Mouse (Mus musculus) thymus, postnatal 10 days (tissue): ENCODE data around the gene Mrpl12.
A peak's percentile ranks its signal among the peaks of the same experiment; 100 is the strongest.

Source experiments
- DNase-seq, 2 experiments: peaks; one replicate each; pipeline ENCODE4 v3.0.0; 2021; ENCODE audit warnings: low spot score in 2 of 2

Gene Mrpl12

DNA sequence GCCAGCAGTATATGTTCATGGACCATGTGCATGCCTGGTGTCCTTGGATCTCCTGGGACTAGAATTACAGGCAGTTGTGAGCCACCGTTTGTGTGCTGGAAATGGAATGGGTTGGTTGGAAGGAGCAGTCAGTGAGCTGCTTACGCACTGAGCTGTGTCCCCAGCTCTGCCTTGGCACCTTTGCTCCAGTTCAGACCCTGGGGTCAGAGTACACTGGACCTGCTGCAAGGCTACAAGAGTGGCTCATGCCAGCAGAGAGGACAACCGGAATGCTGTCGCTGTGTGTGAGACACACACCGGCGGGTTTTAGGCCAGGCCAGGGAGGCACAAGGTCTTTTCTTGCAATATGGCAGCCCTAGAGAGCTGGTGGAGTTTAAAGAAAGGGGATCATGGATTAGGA is 12.4 kb upstream of the Mrpl12 start:
- DNase-seq, result no peak

DNA sequence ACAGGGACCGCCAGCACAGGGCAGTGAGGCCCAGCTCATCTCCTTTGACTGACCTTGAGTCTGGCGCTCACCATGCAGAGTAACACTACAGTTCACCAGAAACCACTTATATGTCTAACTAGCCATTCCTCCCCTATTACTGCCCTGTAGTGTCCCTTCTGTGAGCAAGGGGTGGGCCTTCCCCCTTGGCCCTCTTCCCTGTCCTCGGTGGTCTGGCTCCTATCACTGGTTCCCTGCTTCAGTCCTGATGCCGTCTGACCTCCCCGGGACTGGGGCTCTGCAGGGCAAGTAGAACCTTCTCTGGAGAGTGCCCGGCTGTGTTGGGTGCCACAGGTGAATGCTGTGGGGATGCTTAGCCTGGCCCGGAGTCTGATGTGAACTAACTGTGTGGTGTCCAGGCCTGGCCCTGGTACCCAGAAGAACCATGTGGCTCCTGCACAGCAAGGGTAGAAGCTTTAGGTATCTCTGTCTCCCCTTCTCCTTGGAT is 922 bp upstream of the Mrpl12 start:
- no peak for DNase-seq

DNA sequence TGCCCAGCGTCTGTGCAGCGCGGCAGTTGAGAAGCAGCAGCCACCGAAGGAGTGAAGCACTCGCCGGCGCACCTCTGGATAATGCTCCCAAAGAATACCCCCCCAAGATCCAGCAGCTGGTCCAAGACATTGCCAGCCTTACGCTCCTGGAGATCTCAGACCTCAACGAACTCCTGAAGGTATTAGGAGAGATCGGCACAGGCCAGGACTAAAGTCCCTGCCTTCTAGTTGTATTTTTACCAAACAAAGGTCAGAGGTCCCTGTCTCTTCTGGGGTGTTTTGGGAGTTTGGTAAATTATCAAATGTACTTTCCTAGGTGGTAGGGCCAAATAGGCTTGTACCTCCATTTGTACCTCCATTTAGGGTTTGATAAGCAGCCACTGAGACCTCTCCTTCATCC is 838 bp downstream of the Mrpl12 start:
- no peak for DNase-seq

DNA sequence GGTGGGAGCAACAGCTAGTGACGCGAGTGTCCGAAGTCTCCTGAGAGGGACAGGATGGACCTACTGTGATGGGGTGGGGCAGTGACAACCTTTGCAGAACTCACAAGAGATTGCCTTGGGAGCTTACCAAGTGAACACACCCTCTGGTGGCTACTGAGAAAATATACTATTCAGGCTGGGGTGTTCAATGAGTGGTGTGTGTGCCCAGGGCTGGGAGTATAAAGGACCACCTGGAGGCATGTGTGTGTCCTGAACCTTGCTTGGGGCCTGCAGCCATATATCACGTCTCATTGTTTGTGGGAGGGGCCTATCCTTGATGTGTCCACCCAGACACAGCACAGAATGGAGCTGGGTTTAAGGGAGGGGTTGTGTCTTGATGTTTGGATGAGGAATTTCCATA is 4.1 kb downstream of the Mrpl12 start:
- DNase-seq, result no peak

DNA sequence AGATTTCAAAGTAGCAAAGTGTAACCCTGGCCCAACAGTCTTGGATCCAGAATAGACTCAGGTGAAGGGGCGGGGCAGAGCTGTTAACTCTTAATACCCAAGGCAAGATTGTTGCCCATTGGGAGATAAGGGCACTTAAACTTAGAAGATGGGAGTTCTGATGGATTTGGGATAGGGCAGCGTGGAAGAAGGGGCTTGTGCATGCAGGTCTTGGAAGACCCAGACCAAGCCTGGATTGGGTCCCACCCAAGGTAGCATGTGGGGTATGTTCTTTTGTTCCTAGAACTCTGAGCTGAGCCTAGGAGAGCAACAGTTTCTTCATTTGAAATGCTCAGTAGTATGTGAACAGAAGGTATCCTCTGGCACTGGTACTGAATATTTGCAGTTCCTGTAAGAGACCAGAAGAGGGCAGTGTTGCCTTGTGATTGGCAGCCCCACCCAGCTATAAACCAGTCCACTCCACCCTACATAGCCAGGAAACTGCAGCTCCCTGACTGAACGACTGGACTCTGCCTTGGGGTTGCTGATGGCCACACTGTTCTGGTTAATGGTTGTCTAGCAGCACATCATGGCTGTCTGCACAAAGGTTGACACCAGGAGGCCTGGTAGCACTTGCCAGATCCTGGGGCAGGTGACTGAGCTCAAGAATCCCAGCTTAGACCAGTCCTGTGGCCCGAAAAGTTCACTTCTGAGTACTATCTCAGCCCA is 4.8 kb downstream of the Mrpl12 start:
- peak; percentile 54 to 82 for DNase-seq

DNA sequence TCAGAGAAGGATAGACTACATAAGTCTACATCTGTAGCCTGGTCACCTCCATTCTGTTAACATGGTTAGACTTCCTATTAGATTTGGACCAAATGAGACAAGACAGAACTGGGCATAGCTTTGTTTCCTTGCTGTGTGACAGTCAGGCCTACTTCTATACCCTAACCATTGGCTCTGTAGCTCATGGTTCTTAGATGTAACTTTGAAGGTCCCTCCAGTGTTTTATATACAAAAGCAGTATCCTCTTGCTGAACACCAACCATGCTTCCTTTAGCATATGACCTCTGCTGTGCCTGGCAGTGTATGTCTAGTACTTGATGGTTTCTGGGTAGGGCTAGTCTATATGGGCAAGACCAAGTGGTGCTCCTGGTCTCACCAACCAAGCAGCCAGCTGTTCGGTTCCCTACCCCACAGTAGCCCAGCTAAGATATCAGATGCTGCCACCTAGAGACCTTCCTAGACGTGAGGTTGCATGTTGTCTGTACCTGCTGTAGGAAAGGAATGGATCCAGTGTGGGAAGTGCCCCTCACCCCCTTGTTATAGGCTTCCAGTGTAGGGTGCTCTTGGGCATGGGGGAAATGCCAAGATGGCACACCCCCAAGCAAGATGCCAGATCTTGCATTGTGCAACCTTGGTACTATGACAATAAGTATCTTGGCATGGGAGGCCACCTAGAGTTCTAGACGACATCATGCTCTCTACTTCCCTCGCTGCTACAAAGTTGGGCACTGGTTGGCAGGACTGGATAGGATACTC is 6.1 kb downstream of the Mrpl12 start:
- DNase-seq, result no peak

DNA sequence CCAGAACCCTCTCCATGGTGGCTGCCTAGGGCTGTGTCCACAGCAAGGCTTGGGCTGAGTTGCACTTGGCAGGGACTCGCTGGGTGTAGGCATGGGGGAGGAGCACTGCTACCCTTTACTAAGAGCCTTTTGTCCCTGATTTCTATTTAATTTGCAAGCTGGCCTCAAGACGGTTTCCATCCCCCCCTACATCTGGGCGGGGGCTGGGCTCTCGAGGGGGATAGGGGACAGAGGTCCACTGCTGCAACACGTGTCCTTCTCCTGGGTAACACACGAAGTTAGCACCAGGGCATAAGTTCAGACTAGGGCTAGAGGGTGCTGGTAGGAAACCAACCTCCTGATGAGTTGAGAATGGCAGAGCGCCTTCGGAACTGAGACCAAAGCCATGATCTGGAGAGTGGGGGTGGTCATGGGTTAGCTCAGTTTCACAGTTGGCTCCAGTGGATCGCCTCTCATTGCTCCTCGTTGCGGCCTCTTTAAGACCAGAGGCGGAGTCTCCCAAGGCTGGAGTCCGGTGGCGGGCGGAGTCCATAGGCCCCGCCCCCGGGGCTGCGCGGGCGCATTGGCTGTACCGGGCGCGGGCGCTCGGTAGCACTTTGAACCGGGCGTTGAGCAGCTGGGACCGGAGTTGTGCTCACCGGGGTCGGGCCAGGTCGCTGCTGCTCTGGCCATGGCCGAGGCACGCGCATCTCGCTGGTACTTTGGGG is 7.1 kb downstream of the Mrpl12 start, which contains the start of gene Slc25a10:
Gene Slc25a10 (plus strand): TSS at position 524 of the 707 bp plus-strand sequence.
- DNase-seq, result peak; percentile 58 to 66

DNA sequence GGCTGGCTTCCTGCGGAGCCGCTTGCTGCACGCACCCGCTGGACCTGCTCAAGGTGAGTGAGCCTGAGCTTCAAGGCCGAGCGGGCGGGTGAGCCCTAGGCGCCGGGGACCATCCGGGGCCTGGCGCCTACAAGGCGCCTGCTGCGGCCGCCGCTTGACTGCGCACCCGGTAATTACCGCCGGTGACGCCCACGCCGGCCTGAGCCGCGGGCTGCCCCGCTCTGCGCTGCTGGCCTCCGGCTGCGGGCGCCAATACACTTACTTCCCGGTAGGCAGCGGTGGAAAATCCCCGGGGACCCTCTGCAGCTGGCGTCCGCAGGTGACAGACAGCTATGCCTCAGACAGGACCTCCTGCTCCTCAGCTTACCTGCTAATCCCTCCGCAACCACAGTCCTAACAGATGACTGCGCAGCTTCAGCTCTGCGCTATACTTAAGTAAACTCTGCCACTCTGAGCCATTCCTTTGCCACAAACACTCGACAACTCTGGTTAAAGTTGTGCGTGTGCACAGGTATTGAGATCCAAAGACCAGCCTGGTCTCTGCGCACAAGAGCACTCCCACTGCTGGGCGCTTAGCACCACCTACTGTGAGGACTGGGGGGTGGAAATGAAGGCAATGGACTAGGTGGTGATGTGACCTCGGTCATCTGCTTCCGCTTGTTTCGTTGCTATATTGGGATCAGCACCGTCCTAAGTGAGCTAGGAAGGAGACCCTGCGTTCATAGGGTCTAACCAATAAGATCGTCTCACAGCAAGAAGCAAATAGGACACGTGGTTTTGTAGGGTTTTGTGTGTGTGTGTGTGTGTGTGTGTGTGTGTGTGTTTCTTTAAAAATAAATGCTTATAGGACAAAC is 7.8 kb downstream of the Mrpl12 start:
- no peak for DNase-seq

DNA sequence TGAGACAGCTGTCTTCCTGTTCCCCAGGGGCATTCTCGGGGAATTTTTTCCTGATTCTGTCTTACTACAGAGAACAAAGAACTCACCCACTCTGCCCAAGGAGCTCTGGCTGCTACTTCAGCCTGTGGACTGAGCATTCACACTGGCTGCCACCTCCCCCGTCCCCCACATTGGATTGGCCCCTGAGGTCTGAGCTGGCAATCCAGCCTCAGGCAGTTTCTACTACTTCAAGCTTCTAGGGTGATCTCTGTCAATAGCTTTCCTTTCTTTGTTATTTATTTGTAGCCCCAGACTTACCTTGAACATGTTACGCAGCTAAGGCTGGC is 8.4 kb downstream of the Mrpl12 start:
- DNase-seq, result no peak

DNA sequence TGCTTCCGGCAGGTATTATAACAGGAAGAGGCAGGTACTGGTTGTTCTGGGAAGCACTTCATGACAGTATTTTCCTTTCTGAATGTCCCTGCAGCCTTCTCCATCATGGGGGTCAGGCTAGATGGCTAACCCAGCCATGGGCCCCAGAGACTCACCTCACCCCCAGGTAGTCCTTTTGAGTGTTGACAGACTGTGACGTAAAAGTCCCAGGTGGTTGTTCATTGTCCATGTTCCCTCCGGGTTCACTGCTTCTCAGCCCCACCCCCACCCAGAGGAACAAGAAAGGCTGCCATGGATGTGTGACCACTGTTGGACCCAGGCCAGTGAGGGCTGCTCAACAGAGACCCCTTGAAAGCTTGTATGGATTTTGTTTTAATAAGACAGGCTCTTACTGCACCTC is 8.9 kb downstream of the Mrpl12 start:
- no peak for DNase-seq

DNA sequence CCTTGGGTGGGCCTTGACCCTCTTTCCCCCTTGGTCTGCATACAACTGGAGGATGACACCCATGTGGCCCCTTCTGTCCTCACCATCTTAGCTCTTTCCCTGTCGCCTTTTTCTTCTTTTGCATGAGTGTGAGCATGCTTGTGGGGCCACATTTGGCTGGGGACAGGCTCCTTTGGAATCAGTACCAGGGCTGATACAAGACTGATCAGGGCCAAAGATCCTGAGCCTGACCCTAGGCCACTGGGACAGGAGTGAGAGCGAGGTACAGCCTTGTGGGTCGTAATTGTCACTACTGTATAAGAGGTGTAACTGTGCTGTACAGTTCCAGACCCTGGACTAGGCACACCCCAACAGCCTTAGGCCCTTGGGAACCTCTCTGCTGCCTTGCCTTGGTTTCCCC is 9.5 kb downstream of the Mrpl12 start:
- DNase-seq, result no peak

DNA sequence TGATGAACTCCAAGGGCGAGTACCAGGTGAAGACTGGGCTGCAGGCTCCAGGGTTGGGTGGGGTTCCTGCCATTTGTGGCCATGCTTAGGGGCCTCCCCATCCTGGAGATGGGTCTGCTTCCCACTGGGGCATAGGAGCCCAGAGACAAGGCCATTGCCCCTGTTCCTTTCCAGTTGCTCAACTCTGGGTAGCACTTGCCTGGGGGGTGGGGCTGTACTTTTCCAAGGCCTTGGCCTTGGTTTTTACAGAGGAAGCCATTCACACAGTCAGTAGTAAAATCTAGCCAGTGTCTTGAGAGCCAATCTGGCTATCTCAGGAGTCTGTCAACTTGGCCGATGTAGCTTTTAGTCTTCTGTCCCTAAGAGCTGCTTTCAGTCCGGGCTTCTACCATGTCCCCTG is 13.0 kb downstream of the Mrpl12 start:
- no peak for DNase-seq

DNA sequence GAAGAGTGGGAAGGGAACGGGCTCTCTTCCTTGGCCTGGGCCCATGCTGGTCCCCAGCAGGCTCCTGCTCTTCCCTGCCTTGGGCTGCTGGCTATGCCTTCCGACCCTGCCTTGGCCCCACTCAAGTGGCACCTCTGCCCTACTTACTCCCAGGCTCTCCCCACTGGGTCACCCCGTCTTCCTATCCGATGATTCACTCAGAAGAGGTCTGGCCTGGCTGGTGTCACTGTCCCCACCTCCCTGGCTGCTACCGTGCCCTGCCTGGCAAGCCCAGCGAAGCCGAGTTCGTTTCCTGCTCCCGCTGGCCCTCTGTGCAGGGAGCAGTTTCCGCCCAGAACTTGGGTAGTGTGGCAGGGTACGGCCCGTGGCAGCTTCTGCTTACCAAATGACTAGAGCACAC is 13.8 kb downstream of the Mrpl12 start:
- DNase-seq, result no peak

DNA sequence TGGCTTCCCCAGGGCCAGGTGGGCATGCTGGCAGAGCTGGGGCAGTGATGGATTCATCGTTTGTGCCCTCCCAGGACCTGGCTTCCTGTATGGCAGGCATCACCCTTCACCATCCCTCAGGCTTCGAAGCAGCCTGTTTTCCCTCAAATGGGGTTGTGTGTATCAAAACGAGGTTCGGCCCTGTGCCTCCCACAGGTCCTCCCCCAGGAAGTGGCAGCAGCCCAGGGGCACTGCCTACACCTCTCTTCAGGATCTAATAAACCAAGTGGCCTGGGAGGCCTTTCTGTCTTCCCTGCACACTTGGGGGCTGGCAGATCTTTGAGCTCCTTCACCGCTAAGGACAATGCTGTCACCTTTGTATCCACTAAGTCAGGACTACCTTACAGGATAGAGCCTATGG is 14.5 kb downstream of the Mrpl12 start:
- no peak for DNase-seq

DNA sequence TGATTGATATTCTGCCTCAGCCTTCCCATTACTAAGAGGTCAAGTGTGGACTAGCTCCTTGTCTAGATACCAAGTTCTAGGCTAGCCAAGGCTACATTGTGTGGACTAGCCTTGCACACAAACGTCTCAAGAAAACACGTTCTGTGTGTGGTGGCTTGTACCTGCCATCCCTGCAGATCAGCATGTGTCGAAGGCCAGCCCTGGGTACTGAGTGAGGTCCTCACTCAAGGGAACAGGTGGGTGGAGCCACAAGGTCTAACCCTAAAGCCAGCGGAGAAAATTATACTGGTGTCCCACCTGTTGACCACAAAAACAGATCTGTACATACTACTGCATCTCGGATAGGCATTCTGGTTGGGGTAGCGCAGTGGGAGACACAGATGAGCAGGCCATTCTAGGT is 15.5 kb downstream of the Mrpl12 start:
- DNase-seq, result no peak

DNA sequence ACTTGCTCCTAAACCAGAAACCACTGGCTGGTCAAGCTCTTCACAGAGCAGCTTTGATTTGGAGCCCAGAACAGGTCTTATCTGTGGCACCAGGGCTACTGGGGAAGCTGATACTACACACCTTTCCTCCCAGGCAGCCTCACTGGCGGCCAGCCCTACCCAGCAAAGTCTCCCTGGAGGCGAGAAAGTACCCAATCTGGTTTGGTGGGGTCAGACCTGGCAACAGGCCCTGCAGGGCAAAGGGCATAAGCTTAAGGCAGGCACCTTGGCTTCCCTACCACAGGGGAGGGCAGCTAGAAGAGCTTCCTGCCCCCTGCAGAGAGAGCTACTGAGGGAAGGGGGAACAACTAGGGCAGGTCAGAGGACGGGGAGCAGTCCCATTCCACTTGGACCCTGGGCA is 15.9 kb downstream of the Mrpl12 start:
- DNase-seq, result no peak

DNA sequence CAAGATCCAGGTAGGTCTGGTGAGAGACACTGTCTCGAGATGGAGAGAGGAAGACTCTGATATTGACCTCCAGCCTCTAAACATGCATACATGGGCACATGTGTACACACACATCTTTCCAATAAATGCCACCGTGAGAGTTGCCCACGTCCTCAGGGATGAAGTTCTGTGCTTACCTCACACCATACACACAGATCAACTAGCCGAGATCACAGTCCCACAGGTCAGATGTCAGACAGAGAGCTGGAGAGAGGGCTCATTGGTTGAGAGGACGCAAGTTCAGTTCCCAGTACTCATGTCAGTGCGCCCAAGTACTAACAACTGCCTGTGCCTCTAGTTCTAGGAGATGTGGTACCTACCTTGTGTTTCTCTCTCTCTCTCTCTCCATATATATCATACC is 16.6 kb downstream of the Mrpl12 start:
- no peak for DNase-seq

DNA sequence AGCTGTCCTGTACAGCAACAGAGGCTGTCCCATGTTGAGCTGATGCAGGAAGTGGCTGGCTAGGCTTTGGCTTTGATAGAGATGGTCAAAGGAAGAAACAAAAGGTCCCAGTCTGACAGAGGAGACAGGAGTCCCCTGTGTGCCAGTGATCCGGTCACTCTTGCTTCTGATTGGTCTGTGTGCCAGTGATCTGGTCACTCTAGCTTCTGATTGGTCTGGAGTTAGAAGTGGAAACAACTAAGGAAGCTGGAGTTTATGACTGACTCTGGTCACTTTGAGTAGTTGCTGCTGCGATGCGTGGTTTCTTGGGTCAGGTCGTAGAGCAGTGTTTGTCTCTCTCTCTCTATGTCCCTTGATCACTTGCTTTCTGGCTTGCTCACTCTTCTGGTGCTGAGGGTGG is 17.3 kb downstream of the Mrpl12 start:
- DNase-seq, result no peak

DNA sequence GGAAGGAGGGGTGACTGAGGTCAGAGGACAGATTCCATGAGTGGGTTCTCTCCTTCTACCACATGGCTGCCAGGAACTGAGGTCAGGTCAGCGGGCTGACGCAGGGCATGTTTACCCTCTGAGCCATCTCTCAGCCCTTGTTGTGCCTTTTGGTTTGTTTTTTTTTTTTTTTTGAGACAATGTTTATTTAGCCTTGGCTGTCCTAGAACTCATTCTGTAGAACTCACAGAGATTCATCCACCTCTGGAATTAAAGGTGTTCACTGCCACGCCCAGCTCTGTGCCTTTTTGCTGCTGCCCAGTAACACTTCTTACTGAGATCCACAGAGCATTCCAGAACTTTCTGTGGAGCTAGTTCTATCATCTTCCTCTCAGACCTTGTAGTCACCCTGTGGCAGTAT is 21.2 kb downstream of the Mrpl12 start:
- DNase-seq, result no peak

DNA sequence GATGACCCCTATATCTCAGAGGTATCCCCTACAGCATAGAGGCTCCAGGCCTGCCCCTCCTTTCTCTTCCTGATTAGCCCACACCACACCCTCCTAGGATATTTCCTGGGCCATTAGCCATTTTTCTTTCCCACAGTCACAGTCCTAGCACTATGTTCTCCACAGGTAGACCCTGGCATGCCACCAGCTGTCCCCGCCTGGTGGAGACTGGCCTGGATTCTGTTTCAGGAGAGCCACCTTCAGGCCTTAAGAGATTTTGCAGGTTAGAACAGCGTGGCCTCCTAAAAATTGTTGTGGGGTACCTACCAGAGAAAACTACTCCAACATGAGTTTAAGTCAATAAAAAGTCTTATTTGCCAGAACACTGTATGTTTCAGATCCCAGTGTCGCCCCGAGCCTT is 22.5 kb downstream of the Mrpl12 start:
- no peak for DNase-seq

DNA sequence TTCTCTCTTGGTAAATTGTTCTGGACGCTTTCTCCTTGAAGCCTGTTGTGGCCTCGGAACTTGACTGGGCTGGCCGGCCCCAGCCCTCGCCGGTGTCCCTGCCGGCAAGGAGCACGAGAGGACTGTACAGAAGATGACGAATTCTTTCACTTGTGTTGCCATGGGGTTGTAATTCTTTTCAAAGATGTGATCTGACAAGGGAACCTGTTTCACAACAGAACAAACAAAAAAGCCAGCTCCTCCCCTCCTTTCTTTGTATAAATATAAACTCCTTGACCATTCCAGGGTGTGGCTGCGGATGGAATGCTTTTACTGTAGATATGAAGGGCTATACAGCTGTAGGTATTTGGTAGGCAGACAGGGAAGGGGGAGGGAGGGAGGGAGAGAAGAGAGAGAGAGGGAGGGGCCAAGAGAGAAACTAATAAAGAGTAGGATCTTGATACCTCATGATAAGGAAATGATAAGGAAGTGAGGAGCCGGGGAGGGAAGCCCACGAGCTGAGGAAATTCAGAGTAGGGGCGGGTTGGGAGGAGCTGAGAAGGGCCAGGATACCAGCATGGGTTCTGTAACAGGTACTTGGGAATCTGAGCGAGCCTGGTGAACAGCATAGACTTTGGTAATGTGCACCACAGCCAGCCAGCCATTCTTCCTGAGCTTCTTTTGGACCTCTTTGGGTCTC is 23.3 kb downstream of the Mrpl12 start:
- DNase-seq, result no peak
